Comparison of ENCODE assay signal across 30 mouse cellular contexts in genomic region chr11:103001063-103001462, GRCm38 (mm10). TPM values are rescaled to one million over a fixed set of nuclear protein-coding genes. Genes with fewer than 3 reads are reported as not detected.
"Had no signal": no experiment of that assay in that cellular context is flagged by ENCODE, and none has a peak within 500 bp of the region (broad histone marks: within the 10 kb centered on the region; RNA-seq: fewer than 3 reads in every experiment).

No protein-coding gene starts in this region.

- H3K9ac ChIP-seq: heart, embryonic 13.5 days; heart, embryonic 15.5 days; hindbrain, embryonic 13.5 days; hindbrain, embryonic 15.5 days; kidney, embryonic 15.5 days; limb, embryonic 13.5 days; limb, embryonic 15.5 days; liver, embryonic 12.5 days; liver, embryonic 14.5 days had no signal

- H3K27ac ChIP-seq: heart, embryonic 13.5 days; heart, embryonic 15.5 days; hindbrain, embryonic 13.5 days; hindbrain, embryonic 15.5 days; hindbrain, postnatal 0 days; kidney, embryonic 15.5 days; kidney, postnatal 0 days; limb, embryonic 13.5 days; liver, embryonic 12.5 days; liver, embryonic 14.5 days had no signal

- H3K4me3 ChIP-seq: heart, embryonic 13.5 days; heart, embryonic 15.5 days; hindbrain, embryonic 13.5 days; hindbrain, embryonic 15.5 days; kidney, embryonic 15.5 days; limb, embryonic 13.5 days; limb, embryonic 15.5 days; liver, embryonic 12.5 days had no signal

- H3K9me3 ChIP-seq: heart, embryonic 13.5 days; heart, embryonic 15.5 days; hindbrain, embryonic 13.5 days; hindbrain, embryonic 15.5 days; kidney, embryonic 15.5 days; limb, embryonic 13.5 days; limb, embryonic 15.5 days; liver, embryonic 12.5 days had no signal

- ATAC-seq: hindbrain, postnatal 0 days; intestine, embryonic 16.5 days; liver, embryonic 12.5 days had no signal

- H3K27me3 ChIP-seq: heart, embryonic 13.5 days; heart, embryonic 15.5 days; hindbrain, embryonic 13.5 days; hindbrain, embryonic 15.5 days; kidney, embryonic 15.5 days; limb, embryonic 13.5 days; limb, embryonic 15.5 days; liver, embryonic 12.5 days had no signal

- H3K4me2 ChIP-seq: heart, embryonic 11.5 days; heart, embryonic 13.5 days; heart, embryonic 15.5 days; hindbrain, embryonic 13.5 days; hindbrain, embryonic 15.5 days; kidney, embryonic 15.5 days; limb, embryonic 13.5 days; limb, embryonic 15.5 days; liver, embryonic 12.5 days had no signal

- DNase-seq: gastrocnemius, postnatal 10 days; gastrocnemius, postnatal 25 days; heart, adult 18-20 months; heart, postnatal 36 days; kidney, adult 11 months; kidney, adult 2 months; kidney, adult 9 months; kidney, postnatal 14 days; kidney, postnatal 36 days; layer of hippocampus, adult 9-11 months; layer of hippocampus, postnatal 36 days; left cerebral cortex, postnatal 4 days had no signal

RNA-seq across cellular contexts. Expression of gene C1ql1, which starts 54.6 kb away (rescaled TPM):
- total RNA-seq: gastrocnemius, adult 18-20 months; heart, adult 18-20 months; heart, adult 8-10 months; heart, postnatal 36 days; hematopoietic stem cell, adult 5-6 weeks; liver, adult 2 months had no signal
- polyA plus RNA-seq: heart, postnatal 0 days; liver, adult 2 months had no signal
